Mouse (Mus musculus): Measurements from ENCODE around the gene Nme7.

GRCm38 (mm10) chr1:164318474-164318873 lies 14.6 kb downstream of the Nme7 start:
- TF ChIP-seq CTCF (conservative IDR thresholded peaks at IDR 0.05; ENCODE audit: low read length) (no peak), POU5F1 (IDR thresholded peaks at IDR 0.05; ENCODE audit: borderline replicate concordance, low read length) (no peak), NANOG (IDR thresholded peaks at IDR 0.05; ENCODE audit: borderline replicate concordance, low read length) (no peak)

All from E14TG2a.4 (cell line).